Mouse (Mus musculus): Measurements from ENCODE around the gene Ankrd37.

- TF ChIP-seq CTCF (IDR thresholded peaks at IDR 0.05) (no peak), EP300 (IDR thresholded peaks at IDR 0.05) (no peak)
Measured at GRCm38 (mm10) chr8:46007050-46007672, 1.7 kb upstream of the Ankrd37 start.
